Mouse (Mus musculus) embryonic fibroblast, embryonic 13.5 days (primary cell): ENCODE measurements around the gene Carns1.

Experiments used
- CTCF ChIP-seq: IDR thresholded peaks from 2 replicates; pipeline ENCODE4 v1.5.1; 2011; ENCODE audit warnings: mild to moderate bottlenecking, control low read depth, low read length, moderate library complexity, borderline replicate concordance; ENCODE audit not compliant: insufficient read depth
- POLR2A ChIP-seq: IDR thresholded peaks from 2 replicates; pipeline ENCODE4 v1.6.1; 2011; ENCODE audit warnings: low read depth, mild to moderate bottlenecking, control low read depth, low read length, moderate library complexity

GRCm38 (mm10) chr19:4192251-4192985, 17.1 kb upstream of the Carns1 start:
- TF ChIP-seq CTCF, result no peak
- TF ChIP-seq POLR2A, result no peak
